Mouse (Mus musculus): ENCODE measurements around the gene Trpc2. TPM values are rescaled to one million over a fixed set of nuclear protein-coding genes. Genes with fewer than 3 reads are reported as not detected.

Gene Trpc2
- polyA plus RNA-seq, 1 experiment from 2014 or later, result 1.8 TPM

Other genes starting within 250 kb of the Trpc2 start
- gene Inppl1, start 244.9 kb upstream of the Trpc2 start, polyA plus RNA-seq (2015; fragmentation: Nextera tagmentation; extraction: Ambion mirVana), result 17.4 and 22.2 TPM in 2 replicates
- gene Folr2, start 225.9 kb upstream of the Trpc2 start, polyA plus RNA-seq (2015; fragmentation: Nextera tagmentation; extraction: Ambion mirVana), result 2.3 and 3.3 TPM in 2 replicates
- 72.7 and 81.9 TPM in 2 replicates for gene Anapc15, start 219.4 kb upstream of the Trpc2 start, polyA plus RNA-seq (2015; fragmentation: Nextera tagmentation; extraction: Ambion mirVana)
- 0.77 and 4.3 TPM in 2 replicates for gene Folr1, start 212.3 kb upstream of the Trpc2 start, polyA plus RNA-seq (2015; fragmentation: Nextera tagmentation; extraction: Ambion mirVana)
- gene Lamtor1, start 177.2 kb upstream of the Trpc2 start, polyA plus RNA-seq (2015; fragmentation: Nextera tagmentation; extraction: Ambion mirVana), result 134 and 139 TPM in 2 replicates
- gene Tomt, start 176.8 kb upstream of the Trpc2 start, polyA plus RNA-seq (2015; fragmentation: Nextera tagmentation; extraction: Ambion mirVana), result 0.25 and 0.54 TPM in 2 replicates
- gene Lrrc51, start 149.2 kb upstream of the Trpc2 start, polyA plus RNA-seq (2015; fragmentation: Nextera tagmentation; extraction: Ambion mirVana), result 6.6 and 8.3 TPM in 2 replicates
- gene Numa1, start 149.0 kb upstream of the Trpc2 start, polyA plus RNA-seq (2015; fragmentation: Nextera tagmentation; extraction: Ambion mirVana), result 46.2 and 50.1 TPM in 2 replicates
- gene Il18bp, start 64.4 kb upstream of the Trpc2 start, polyA plus RNA-seq (2015; fragmentation: Nextera tagmentation; extraction: Ambion mirVana), result 3.7 and 4.6 TPM in 2 replicates
- gene Rnf121, start 17.6 kb upstream of the Trpc2 start, polyA plus RNA-seq (2015; fragmentation: Nextera tagmentation; extraction: Ambion mirVana), result 30.7 and 33.2 TPM in 2 replicates
- 22.0 and 27.1 TPM in 2 replicates for gene Xndc1, start 17.6 kb upstream of the Trpc2 start, polyA plus RNA-seq (2015; fragmentation: Nextera tagmentation; extraction: Ambion mirVana)
- gene Xntrpc, start 17.4 kb upstream of the Trpc2 start, polyA plus RNA-seq (2015; fragmentation: Nextera tagmentation; extraction: Ambion mirVana), result 1.9 and 2.5 TPM in 2 replicates
- 0.71 and 1.2 TPM in 2 replicates for gene Art1, start 18.6 kb downstream of the Trpc2 start, polyA plus RNA-seq (2015; fragmentation: Nextera tagmentation; extraction: Ambion mirVana)
- 0.60 and 0.77 TPM in 2 replicates for gene Art5, start 26.4 kb downstream of the Trpc2 start, polyA plus RNA-seq (2015; fragmentation: Nextera tagmentation; extraction: Ambion mirVana)
- not detected in 2 replicates for gene Chrna10, start 33.7 kb downstream of the Trpc2 start, polyA plus RNA-seq (2015; fragmentation: Nextera tagmentation; extraction: Ambion mirVana)
- 21.6 and 23.7 TPM in 2 replicates for gene Nup98, start 127.1 kb downstream of the Trpc2 start, polyA plus RNA-seq (2015; fragmentation: Nextera tagmentation; extraction: Ambion mirVana)
- gene Pgap2, start 127.1 kb downstream of the Trpc2 start, polyA plus RNA-seq (2015; fragmentation: Nextera tagmentation; extraction: Ambion mirVana), result 47.5 and 49.6 TPM in 2 replicates
- 20.1 and 22.5 TPM in 2 replicates for gene Rhog, start 172.9 kb downstream of the Trpc2 start, polyA plus RNA-seq (2015; fragmentation: Nextera tagmentation; extraction: Ambion mirVana)
- 10.2 and 11.6 TPM in 2 replicates for gene Stim1, start 184.7 kb downstream of the Trpc2 start, polyA plus RNA-seq (2015; fragmentation: Nextera tagmentation; extraction: Ambion mirVana)